Mouse (Mus musculus): ENCODE data around the gene Ddx25.

Ddx25 gene

GRCm38 (mm10) chr9:35558257-35559008 lies at the start of gene Ddx25, which contains the start of gene Pus3:
Gene Ddx25, minus strand, starts transcription at chr9:35558528.
Gene Pus3, plus strand, starts transcription at chr9:35558595.
- no peak for DNase-seq (ENCODE audit: extremely low spot score, low read depth, low spot score)

- DNase-seq (ENCODE audit: extremely low spot score, low read depth, low spot score): no peak
Observed at GRCm38 (mm10) chr9:35607647-35608405, 49.5 kb upstream of the Ddx25 start.

GRCm38 (mm10) chr9:35592903-35593302 lies 34.6 kb upstream of the Ddx25 start:
- DNase-seq (ENCODE audit: extremely low spot score, low read depth, low spot score): no peak

- no peak for DNase-seq (ENCODE audit: extremely low spot score, low read depth, low spot score)
Observed at GRCm38 (mm10) chr9:35587674-35588073, 29.3 kb upstream of the Ddx25 start.

- DNase-seq (ENCODE audit: extremely low spot score, low read depth, low spot score): no peak
Observed at GRCm38 (mm10) chr9:35574416-35574815, 16.1 kb upstream of the Ddx25 start.

- no peak for DNase-seq (ENCODE audit: extremely low spot score, low read depth, low spot score)
Observed at GRCm38 (mm10) chr9:35570663-35571062, 12.3 kb upstream of the Ddx25 start.

- DNase-seq (ENCODE audit: extremely low spot score, low read depth, low spot score): peak; percentile 94
Observed at GRCm38 (mm10) chr9:35569571-35570534, 11.5 kb upstream of the Ddx25 start, which contains the start of the genes Pate2 and Hyls1. Gene Pate2, plus strand, starts transcription at chr9:35570284. Gene Hyls1, minus strand, starts transcription at chr9:35570398.

- no peak for DNase-seq (ENCODE audit: extremely low spot score, low read depth, low spot score)
Observed at GRCm38 (mm10) chr9:35567995-35568394, 9.7 kb upstream of the Ddx25 start.

- DNase-seq (ENCODE audit: extremely low spot score, low read depth, low spot score): no peak
Observed at GRCm38 (mm10) chr9:35564536-35565240, 6.4 kb upstream of the Ddx25 start.

- no peak for DNase-seq (ENCODE audit: extremely low spot score, low read depth, low spot score)
Observed at GRCm38 (mm10) chr9:35561583-35561982, 3.3 kb upstream of the Ddx25 start.

GRCm38 (mm10) chr9:35561076-35561475 lies 2.7 kb upstream of the Ddx25 start:
- no peak for DNase-seq (ENCODE audit: extremely low spot score, low read depth, low spot score)

- DNase-seq (ENCODE audit: extremely low spot score, low read depth, low spot score): peak; percentile 88
Observed at GRCm38 (mm10) chr9:35559009-35559890, 922 bp upstream of the Ddx25 start.

- no peak for DNase-seq (ENCODE audit: extremely low spot score, low read depth, low spot score)
Observed at GRCm38 (mm10) chr9:35556494-35557102, 1.7 kb downstream of the Ddx25 start.

- DNase-seq (ENCODE audit: extremely low spot score, low read depth, low spot score): no peak
Observed at GRCm38 (mm10) chr9:35548455-35548854, 9.9 kb downstream of the Ddx25 start.

GRCm38 (mm10) chr9:35546745-35547144 lies 11.6 kb downstream of the Ddx25 start:
- DNase-seq (ENCODE audit: extremely low spot score, low read depth, low spot score): no peak

- no peak for DNase-seq (ENCODE audit: extremely low spot score, low read depth, low spot score)
Observed at GRCm38 (mm10) chr9:35545704-35546103, 12.6 kb downstream of the Ddx25 start.

GRCm38 (mm10) chr9:35544666-35545065 lies 13.7 kb downstream of the Ddx25 start:
- no peak for DNase-seq (ENCODE audit: extremely low spot score, low read depth, low spot score)

- no peak for DNase-seq (ENCODE audit: extremely low spot score, low read depth, low spot score)
Observed at GRCm38 (mm10) chr9:35543099-35543860, 15.0 kb downstream of the Ddx25 start.

Data from hindlimb bud, embryonic 11.5 days (tissue).